In the genomic region with DNA sequence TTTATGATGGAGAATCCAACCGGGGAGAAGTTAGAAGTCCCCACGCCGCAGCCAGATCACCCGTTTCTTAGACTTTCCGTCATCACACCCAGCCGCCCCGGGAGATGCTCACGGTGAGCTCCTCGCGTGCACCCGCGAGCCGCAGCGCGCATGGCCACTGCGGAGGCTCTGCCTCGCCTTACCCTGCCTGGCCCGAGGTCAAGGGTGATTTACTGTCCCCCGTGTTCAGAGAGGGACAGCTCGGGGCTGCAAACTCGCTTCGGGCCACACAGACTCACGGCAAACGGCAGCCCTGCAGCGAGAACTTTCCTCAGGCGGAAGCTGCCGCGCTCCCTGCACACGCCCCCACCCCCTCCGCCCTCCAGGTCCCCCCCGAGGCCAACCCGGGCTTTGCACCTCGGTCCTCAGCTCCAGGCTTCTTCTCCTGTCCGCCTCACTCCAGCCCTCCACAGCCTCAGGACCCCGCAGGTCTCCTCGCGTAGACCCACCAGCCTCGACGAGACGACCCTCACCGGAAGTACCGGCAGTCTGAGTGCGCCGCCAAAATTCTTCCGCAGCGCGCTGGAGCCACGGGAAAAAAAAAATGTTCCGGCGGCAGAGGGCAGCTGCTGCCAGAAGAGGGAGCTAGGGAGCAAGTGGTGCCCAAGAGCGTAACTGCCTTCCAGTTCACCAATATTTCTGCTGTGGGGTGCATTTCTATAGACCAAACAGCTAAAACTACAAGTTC, we compare ENCODE assay signal across 8 mouse cellular contexts. TPM values are rescaled to one million over a fixed set of nuclear protein-coding genes. Genes with fewer than 3 reads are reported as not detected.
DNase-seq lines count a peak whose midpoint lies in the region; ATAC-seq and TF ChIP-seq lines count a peak whose summit lies in the region.

Gene Gtf2h2, minus strand, starts transcription at position 519 of the 727 bp plus-strand sequence.

- peaks cover 23% of the 10 kb centered on the region for H3K79me2 ChIP-seq in CH12.LX (replicated peaks; ENCODE audit: control insufficient read depth, extremely low read depth, insufficient read depth, poor library complexity, severe bottlenecking)

- in situ Hi-C loops in CH12.LX (cut with MboI; ENCODE audit: low pct_ligation_motif_present, low pct_unique_long_range_greater_than_20kb, low sequenced_read_pairs) = no loop called here

- H3K27ac ChIP-seq in CH12.LX (ENCODE audit: insufficient read depth, low read depth) = 0 out of 2 replicates have a peak within 1 kb of the TSS, but pooled peaks have one; percentile 26
- H3K27ac ChIP-seq in forebrain, embryonic 12.5 days = peak within 1 kb of the TSS; percentile 89
- H3K27ac ChIP-seq in heart, postnatal 0 days (ENCODE audit: low read depth) = peak within 1 kb of the TSS; percentile 78
- peak within 1 kb of the TSS; percentile 63 for H3K27ac ChIP-seq in liver, embryonic 16.5 days (ENCODE audit: low read length)
- H3K27ac ChIP-seq in neural tube, embryonic 13.5 days (replicated peaks) = peak within 1 kb of the TSS; percentile 90
- peak within 1 kb of the TSS; percentile 86 for H3K27ac ChIP-seq in testis, adult 2 months (ENCODE audit: control insufficient read depth, insufficient read depth, low read depth, low read length)

- peaks cover 8 to 27% of the 10 kb centered on the region in 2 experiments for H3K36me3 ChIP-seq in CH12.LX (replicated peaks in 1 of 2; ENCODE audit: control insufficient read depth in 1 of 2, insufficient read depth in 1 of 2, low read length in 1 of 2)
- H3K36me3 ChIP-seq in forebrain, embryonic 12.5 days (replicated peaks) = peaks cover 21% of the 10 kb centered on the region
- H3K36me3 ChIP-seq in heart, postnatal 0 days (replicated peaks; ENCODE audit: control insufficient read depth, insufficient read depth, low read length) = peaks cover 20% of the 10 kb centered on the region
- H3K36me3 ChIP-seq in liver, embryonic 16.5 days (ENCODE audit: control insufficient read depth, insufficient read depth) = peaks cover 3% of the 10 kb centered on the region; the same call in 1 of the 2 replicates
- peaks cover 16% of the 10 kb centered on the region for H3K36me3 ChIP-seq in neural tube, embryonic 13.5 days
- H3K36me3 ChIP-seq in testis, adult 2 months (ENCODE audit: control insufficient read depth, insufficient read depth, low read length) = no peaks in the 10 kb centered on the region

- peak; percentile 70; the same call in 1 of the 2 replicates for TF ChIP-seq POLR2A in CH12.LX (IDR thresholded peaks at IDR 0.05; ENCODE audit: low read depth, low read length)
- TF ChIP-seq POLR2A in testis, adult 2 months (IDR thresholded peaks at IDR 0.05; ENCODE audit: control insufficient read depth, low read depth, low read length) = peak; percentile 39; the same call in 1 of the 2 replicates

- peak within 1 kb of the TSS; percentile 56 to 96 (median 93) for H3K4me3 ChIP-seq in CH12.LX (replicated peaks in 1 of 3; ENCODE audit: low read depth in 2 of 3, low read length in 2 of 3, poor library complexity in 1 of 3)
- peak within 1 kb of the TSS; percentile 92 for H3K4me3 ChIP-seq in forebrain, embryonic 12.5 days (replicated peaks)
- peak within 1 kb of the TSS; percentile 91 for H3K4me3 ChIP-seq in heart, postnatal 0 days (ENCODE audit: low read depth, low read length)
- peak within 1 kb of the TSS; percentile 97 for H3K4me3 ChIP-seq in liver, embryonic 16.5 days (ENCODE audit: low read depth, low read length)
- H3K4me3 ChIP-seq in neural tube, embryonic 13.5 days = peak within 1 kb of the TSS; percentile 95
- peak within 1 kb of the TSS; percentile 93 for H3K4me3 ChIP-seq in testis, adult 2 months (ENCODE audit: control insufficient read depth, low read depth, low read length)

- peak; percentile 58 to 93 for TF ChIP-seq CTCF in CH12.LX (conservative IDR thresholded peaks at IDR 0.05 in 1 of 2, IDR thresholded peaks at IDR 0.05 in 1 of 2; ENCODE audit: low read depth in 2 of 2, low read length in 2 of 2)
- peak; percentile 95 for TF ChIP-seq CTCF in heart, postnatal 0 days (IDR thresholded peaks at IDR 0.05; ENCODE audit: low read depth)
- TF ChIP-seq CTCF in testis, adult 2 months (IDR thresholded peaks at IDR 0.05; ENCODE audit: control insufficient read depth, insufficient read depth, insufficient replicate concordance, low read depth, low read length) = peak; percentile 89

- dilution Hi-C loops in CH12.LX (cut with MboI; ENCODE audit: extremely low pct_ligation_motif_present, extremely low pct_unique_long_range_greater_than_20kb, low sequenced_read_pairs) = no loop called here

- under 1% methylated on average over 49 of the region's 51 CpGs for WGBS in forebrain, embryonic 12.5 days
- WGBS in heart, postnatal 0 days = under 1% methylated on average over 51 of the region's 51 CpGs
- under 1% methylated on average over 51 of the region's 51 CpGs for WGBS in liver, embryonic 16.5 days (ENCODE audit: insufficient replicate concordance)
- under 1% methylated on average over 50 of the region's 51 CpGs for WGBS in neural tube, embryonic 13.5 days

- H3K4me1 ChIP-seq in CH12.LX (ENCODE audit: control insufficient read depth in 1 of 2, insufficient read depth in 2 of 2) = peaks cover 7 to 24% of the 10 kb centered on the region in 2 experiments
- peaks cover 13% of the 10 kb centered on the region for H3K4me1 ChIP-seq in forebrain, embryonic 12.5 days
- peaks cover 5% of the 10 kb centered on the region for H3K4me1 ChIP-seq in heart, postnatal 0 days (ENCODE audit: control insufficient read depth, insufficient read depth)
- H3K4me1 ChIP-seq in liver, embryonic 16.5 days (ENCODE audit: control insufficient read depth, low read depth, low read length) = peaks cover 12% of the 10 kb centered on the region
- peaks cover 15% of the 10 kb centered on the region for H3K4me1 ChIP-seq in neural tube, embryonic 13.5 days (replicated peaks)
- peaks cover 4% of the 10 kb centered on the region; the same call in 1 of the 2 replicates for H3K4me1 ChIP-seq in testis, adult 2 months (ENCODE audit: control insufficient read depth, insufficient read depth, low read length)

- H3K9ac ChIP-seq in CH12.LX (ENCODE audit: insufficient read depth, low read depth) = peak within 1 kb of the TSS; percentile 66
- peak within 1 kb of the TSS; percentile 83 for H3K9ac ChIP-seq in forebrain, embryonic 12.5 days
- peak within 1 kb of the TSS; percentile 76 for H3K9ac ChIP-seq in heart, postnatal 0 days (replicated peaks; ENCODE audit: low read depth, low read length)
- H3K9ac ChIP-seq in liver, embryonic 16.5 days (ENCODE audit: low read depth, low read length) = peak within 1 kb of the TSS; percentile 88
- H3K9ac ChIP-seq in neural tube, embryonic 13.5 days = peak within 1 kb of the TSS; percentile 91

- TF ChIP-seq EP300 in CH12.LX (IDR thresholded peaks at IDR 0.05; ENCODE audit: low read length) = no peak
- no peak for TF ChIP-seq EP300 in heart, postnatal 0 days (IDR thresholded peaks at IDR 0.05; ENCODE audit: low read depth)

- DNase-seq in CH12.LX (ENCODE audit: extremely low read depth) = peak; percentile 83
- DNase-seq in c-Kit-positive CD71-positive TER-119-negative erythroid progenitor cells, embryonic 14.5 days (ENCODE audit: low read depth) = peak; percentile 79
- DNase-seq in heart, postnatal 0 days (ENCODE audit: low spot score) = peak; percentile 72
- peak; percentile 91 to 92 for DNase-seq in kidney, postnatal 4 days

- TF ChIP-seq RAD21 in CH12.LX (IDR thresholded peaks at IDR 0.05; ENCODE audit: low read depth, low read length) = peak; percentile 68

- no peaks in the 10 kb centered on the region for H3K27me3 ChIP-seq in CH12.LX (replicated peaks)
- no peaks in the 10 kb centered on the region for H3K27me3 ChIP-seq in forebrain, embryonic 12.5 days
- H3K27me3 ChIP-seq in heart, postnatal 0 days (ENCODE audit: control insufficient read depth, insufficient read depth, low read length) = no peaks in the 10 kb centered on the region
- H3K27me3 ChIP-seq in liver, embryonic 16.5 days (ENCODE audit: control insufficient read depth, insufficient read depth, low read depth, low read length) = no peaks in the 10 kb centered on the region
- H3K27me3 ChIP-seq in neural tube, embryonic 13.5 days = no peaks in the 10 kb centered on the region
- no peaks in the 10 kb centered on the region for H3K27me3 ChIP-seq in testis, adult 2 months (ENCODE audit: control insufficient read depth, insufficient read depth, low read length)

- peak; percentile 88 for ATAC-seq in forebrain, embryonic 12.5 days (ENCODE audit: low FRiP score)
- peak; percentile 85 for ATAC-seq in heart, postnatal 0 days (ENCODE audit: insufficient read depth, low read depth)
- ATAC-seq in liver, embryonic 16.5 days (ENCODE audit: low read depth) = peak; percentile 74
- ATAC-seq in neural tube, embryonic 13.5 days (ENCODE audit: low read depth) = peak; percentile 94

- H3K4me2 ChIP-seq in CH12.LX (ENCODE audit: insufficient read depth, low read depth, poor library complexity, severe bottlenecking) = peak within 1 kb of the TSS; percentile 79
- H3K4me2 ChIP-seq in forebrain, embryonic 12.5 days = peak within 1 kb of the TSS; percentile 64
- H3K4me2 ChIP-seq in heart, postnatal 0 days (ENCODE audit: low read depth, low read length) = peak within 1 kb of the TSS; percentile 68
- H3K4me2 ChIP-seq in liver, embryonic 16.5 days (ENCODE audit: low read depth, low read length) = peak within 1 kb of the TSS; percentile 84
- peak within 1 kb of the TSS; percentile 84 for H3K4me2 ChIP-seq in neural tube, embryonic 13.5 days

- H3K9me3 ChIP-seq in CH12.LX (replicated peaks; ENCODE audit: low read length) = no peaks in the 10 kb centered on the region
- H3K9me3 ChIP-seq in forebrain, embryonic 12.5 days = no peaks in the 10 kb centered on the region
- H3K9me3 ChIP-seq in heart, postnatal 0 days (replicated peaks; ENCODE audit: control insufficient read depth, low read length) = no peaks in the 10 kb centered on the region
- no peaks in the 10 kb centered on the region for H3K9me3 ChIP-seq in liver, embryonic 16.5 days (replicated peaks; ENCODE audit: control insufficient read depth, low read length)
- H3K9me3 ChIP-seq in neural tube, embryonic 13.5 days = no peaks in the 10 kb centered on the region

TF ChIP-seq in CH12.LX, 34 proteins besides CTCF, POLR2A, EP300 and RAD21 (continues in another document):
- TF ChIP-seq TCF12 (IDR thresholded peaks at IDR 0.05; ENCODE audit: low read depth, low read length) (peak; percentile 72), RCOR1 (conservative IDR thresholded peaks at IDR 0.05; ENCODE audit: low read depth, low read length) (peak; percentile 73; the same call in 1 of the 2 replicates), MAX (IDR thresholded peaks at IDR 0.05; ENCODE audit: low read length) (peak; percentile 41; the same call in 1 of the 2 replicates)

RNA-seq across cellular contexts. Expression of gene Gtf2h2, which starts in this region (rescaled TPM):
- total RNA-seq in CH12.LX (2012; rRNA removed) (34.0 and 43.7 TPM in 2 replicates), CH12.LX (2014; rRNA removed) (87.8 and 89.2 TPM in 2 replicates)
- 90.1 and 106 TPM in 2 replicates for polyA plus RNA-seq in CH12.LX (2012; ENCODE audit: insufficient read length, low read depth)
- polyA plus RNA-seq in forebrain, embryonic 12.5 days (2016; fragmentation: Nextera tagmentation; extraction: Ambion mirVana) = 76.9 and 77.1 TPM in 2 replicates
- 10.2 and 15.1 TPM in 2 replicates for total RNA-seq in heart, postnatal 0 days (2014; rRNA removed; ENCODE audit: low replicate concordance)
- 32.5 and 36.2 TPM in 2 replicates for polyA plus RNA-seq in heart, postnatal 0 days (2015; fragmentation: Nextera tagmentation; extraction: Ambion mirVana)
- 20.0 and 22.3 TPM in 2 replicates for polyA plus RNA-seq in liver, embryonic 16.5 days (2015; fragmentation: Nextera tagmentation; extraction: Ambion mirVana)
- polyA plus RNA-seq in neural tube, embryonic 13.5 days (2015; fragmentation: Nextera tagmentation; extraction: Ambion mirVana) = 82.7 and 86.0 TPM in 2 replicates
- polyA plus RNA-seq in testis, adult 2 months (2012; rRNA removed) = 17.9 and 21.6 TPM in 2 replicates

Comparison
In these comparisons a context has a peak if more than half of its experiments do, and no peak if none do; other contexts are left out.
1. Peak in every context shown above with its lines: DNase-seq, ATAC-seq, H3K4me3 ChIP-seq and H3K27ac ChIP-seq.
2. H3K27ac ChIP-seq: peak in every context shown above with its lines; median percentile 90 in neural tube, embryonic 13.5 days; 89 in forebrain, embryonic 12.5 days; 86 in testis, adult 2 months; 78 in heart, postnatal 0 days; 63 in liver, embryonic 16.5 days; 26 in CH12.LX.